Mouse (Mus musculus) CH12.LX (cell line): Measurements from ENCODE around the gene Rassf8. TPM values are rescaled to one million over a fixed set of nuclear protein-coding genes. Genes with fewer than 3 reads are reported as not detected.

Experiments used
- DNase-seq: peaks from one replicate; pipeline ENCODE4 v3.0.0-alpha.2; 2013; ENCODE audit errors: extremely low read depth
- H3K27ac ChIP-seq: 2 replicates; pipeline ENCODE4 v1.5.1; 2012; ENCODE audit warnings: low read depth, mild to moderate bottlenecking, control low read depth, moderate library complexity; ENCODE audit not compliant: insufficient read depth
- H3K27me3 ChIP-seq: replicated peaks from 2 replicates; pipeline ENCODE3; 2012; ENCODE audit warnings: inconsistent platforms
- H3K36me3 ChIP-seq, 2 experiments: replicated peaks in 1 of 2; 2 replicates each; pipeline versions ENCODE3 to v1.6.1; 2012; ENCODE audit warnings: inconsistent platforms in 1 of 2, low read length in 1 of 2, mild to moderate bottlenecking in 1 of 2, mixed read lengths in 1 of 2, moderate library complexity in 1 of 2; ENCODE audit not compliant: control insufficient read depth in 1 of 2, insufficient read depth in 1 of 2
- H3K4me1 ChIP-seq, 2 experiments: 2 replicates each; pipeline ENCODE4 v1.6.1; 2012; ENCODE audit warnings: inconsistent platforms in 1 of 2, moderate library complexity in 1 of 2; ENCODE audit not compliant: insufficient read depth in 2 of 2, control insufficient read depth in 1 of 2
- H3K4me2 ChIP-seq: 2 replicates; pipeline ENCODE4 v1.6.1; 2012; ENCODE audit warnings: low read depth, mild to moderate bottlenecking, control low read depth; ENCODE audit not compliant: poor library complexity, insufficient read depth, severe bottlenecking
- H3K4me3 ChIP-seq, 3 experiments: fragments of 150-350 bp in 1 of 3; sonication (generic) in 1 of 3; replicated peaks in 1 of 3; 2 replicates each; pipeline versions ENCODE3 to v1.5.1; 2011 to 2012; ENCODE audit warnings: low read depth in 2 of 3, low read length in 2 of 3, mild to moderate bottlenecking in 2 of 3, moderate library complexity in 2 of 3, control low read depth in 1 of 3, improper control_type of control experiment in 1 of 3, inconsistent platforms in 1 of 3, mixed read lengths in 1 of 3; ENCODE audit not compliant: poor library complexity in 1 of 3
- H3K79me2 ChIP-seq: replicated peaks from 2 replicates; pipeline ENCODE4 v1.6.1; 2012; ENCODE audit warnings: mild to moderate bottlenecking, moderate library complexity; ENCODE audit not compliant: control insufficient read depth, poor library complexity, insufficient read depth, severe bottlenecking; ENCODE audit errors: extremely low read depth
- H3K9ac ChIP-seq: 2 replicates; pipeline ENCODE4 v1.6.1; 2012; ENCODE audit warnings: low read depth, mild to moderate bottlenecking, control low read depth, moderate library complexity; ENCODE audit not compliant: insufficient read depth
- H3K9me3 ChIP-seq: replicated peaks from 2 replicates; pipeline ENCODE3; 2012; ENCODE audit warnings: low read length, inconsistent platforms, mixed read lengths
- BHLHE40 ChIP-seq: IDR thresholded peaks from 2 replicates; pipeline ENCODE4 v1.6.1; 2011; ENCODE audit warnings: mild to moderate bottlenecking, low read depth, low read length, improper control_type of control experiment
- CHD1 ChIP-seq: IDR thresholded peaks from 2 replicates; pipeline ENCODE4 v1.6.1; 2012; ENCODE audit warnings: low read depth, low read length, improper control_type of control experiment, inconsistent platforms
- CHD2 ChIP-seq: IDR thresholded peaks from 2 replicates; pipeline ENCODE4 v1.6.1; 2011; ENCODE audit warnings: low read length, improper control_type of control experiment
- CTCF ChIP-seq, 2 experiments: IDR thresholded peaks in 1 of 2; conservative IDR thresholded peaks in 1 of 2; 2 replicates each; pipeline ENCODE4 v1.5.1; 2011 to 2012; ENCODE audit warnings: low read depth in 2 of 2, low read length in 2 of 2, improper control_type of control experiment in 1 of 2, inconsistent platforms in 1 of 2, mild to moderate bottlenecking in 1 of 2, moderate library complexity in 1 of 2
- EP300 ChIP-seq: IDR thresholded peaks from 2 replicates; pipeline ENCODE4 v1.6.1; 2011; ENCODE audit warnings: low read length, improper control_type of control experiment
- GABPA ChIP-seq: IDR thresholded peaks from 2 replicates; pipeline ENCODE4 v1.6.1; 2012; ENCODE audit warnings: low read depth, low read length, improper control_type of control experiment, inconsistent platforms; ENCODE audit not compliant: insufficient replicate concordance
- HCFC1 ChIP-seq: IDR thresholded peaks from 2 replicates; pipeline ENCODE4 v1.6.1; 2012; ENCODE audit warnings: low read depth, mild to moderate bottlenecking, inconsistent platforms, low read length, improper control_type of control experiment
- IRF4 ChIP-seq: IDR thresholded peaks from 2 replicates; pipeline ENCODE4 v1.6.1; 2014; ENCODE audit warnings: low read depth, mild to moderate bottlenecking, inconsistent platforms, low read length, improper control_type of control experiment
- KAT2A ChIP-seq: IDR thresholded peaks from 2 replicates; pipeline ENCODE4 v1.6.1; 2012; ENCODE audit warnings: low read length, improper control_type of control experiment, inconsistent platforms; ENCODE audit not compliant: insufficient replicate concordance
- MAFK ChIP-seq: IDR thresholded peaks from 2 replicates; pipeline ENCODE4 v1.6.1; 2011; ENCODE audit warnings: low read length, improper control_type of control experiment; ENCODE audit not compliant: insufficient replicate concordance
- MAX ChIP-seq: IDR thresholded peaks from 2 replicates; pipeline ENCODE4 v1.6.1; 2011; ENCODE audit warnings: low read length, improper control_type of control experiment
- MAZ ChIP-seq: IDR thresholded peaks from 2 replicates; pipeline ENCODE4 v1.6.1; 2012; ENCODE audit warnings: low read depth, mild to moderate bottlenecking, inconsistent platforms, low read length, improper control_type of control experiment, moderate library complexity
- MEF2A ChIP-seq: IDR thresholded peaks from 2 replicates; pipeline ENCODE4 v1.6.1; 2014; ENCODE audit warnings: low read depth, mild to moderate bottlenecking, inconsistent platforms, low read length, improper control_type of control experiment, borderline replicate concordance
- MXI1 ChIP-seq: IDR thresholded peaks from 2 replicates; pipeline ENCODE4 v1.6.1; 2011; ENCODE audit warnings: mild to moderate bottlenecking, low read depth, low read length, improper control_type of control experiment
- NELFE ChIP-seq: IDR thresholded peaks from 2 replicates; pipeline ENCODE4 v1.6.1; 2011; ENCODE audit warnings: low read depth, low read length, improper control_type of control experiment
- NRF1 ChIP-seq: IDR thresholded peaks from 2 replicates; pipeline ENCODE4 v1.6.1; 2014; ENCODE audit warnings: low read depth, mild to moderate bottlenecking, inconsistent platforms, low read length, improper control_type of control experiment, moderate library complexity
- PAX5 ChIP-seq: IDR thresholded peaks from 2 replicates; pipeline ENCODE4 v1.6.1; 2012; ENCODE audit warnings: low read length, inconsistent platforms, mixed read lengths
- POLR2A ChIP-seq: IDR thresholded peaks from 2 replicates; pipeline ENCODE4 v1.6.1; 2011; ENCODE audit warnings: low read depth, mild to moderate bottlenecking, improper control_type of control experiment, low read length
- POLR2AphosphoS2 ChIP-seq: IDR thresholded peaks from 2 replicates; pipeline ENCODE4 v1.6.1; 2011; ENCODE audit warnings: low read depth, low read length, improper control_type of control experiment
- RAD21 ChIP-seq: IDR thresholded peaks from 2 replicates; pipeline ENCODE4 v1.6.1; 2011; ENCODE audit warnings: low read depth, mild to moderate bottlenecking, low read length, improper control_type of control experiment, moderate library complexity
- RCOR1 ChIP-seq: conservative IDR thresholded peaks from 2 replicates; pipeline ENCODE4 v1.6.1; 2012; ENCODE audit warnings: low read depth, mild to moderate bottlenecking, inconsistent platforms, low read length, improper control_type of control experiment
- SIN3A ChIP-seq: IDR thresholded peaks from 2 replicates; pipeline ENCODE4 v1.6.1; 2012; ENCODE audit warnings: low read length, improper control_type of control experiment, inconsistent platforms
- SMC3 ChIP-seq: IDR thresholded peaks from 2 replicates; pipeline ENCODE4 v1.6.1; 2011; ENCODE audit warnings: low read depth, low read length, improper control_type of control experiment
- TCF12 ChIP-seq: IDR thresholded peaks from 2 replicates; pipeline ENCODE4 v1.6.1; 2014; ENCODE audit warnings: low read depth, mild to moderate bottlenecking, inconsistent platforms, low read length, improper control_type of control experiment
- UBTF ChIP-seq: IDR thresholded peaks from 2 replicates; pipeline ENCODE4 v1.6.1; 2012; ENCODE audit warnings: low read depth, mild to moderate bottlenecking, inconsistent platforms, low read length, improper control_type of control experiment, moderate library complexity
- ZC3H11A ChIP-seq: IDR thresholded peaks from 2 replicates; pipeline ENCODE4 v1.6.1; 2012; ENCODE audit warnings: low read depth, mild to moderate bottlenecking, inconsistent platforms, low read length, improper control_type of control experiment
- ZKSCAN1 ChIP-seq: IDR thresholded peaks from 2 replicates; pipeline ENCODE4 v1.6.1; 2012; ENCODE audit warnings: low read depth, inconsistent platforms, low read length, improper control_type of control experiment, borderline replicate concordance
- ZMIZ1 ChIP-seq: IDR thresholded peaks from 2 replicates; pipeline ENCODE4 v1.6.1; 2012; ENCODE audit warnings: low read depth, mild to moderate bottlenecking, inconsistent platforms, low read length, improper control_type of control experiment
- ZNF384 ChIP-seq: IDR thresholded peaks from 2 replicates; pipeline ENCODE4 v1.6.1; 2012; ENCODE audit warnings: low read depth, low read length, improper control_type of control experiment, inconsistent platforms
- dilution Hi-C: fragments of 300-500 bp; cut with MboI; formaldehyde crosslinking; loops from 2 replicates; pipeline ENCODE4 v1.14.3; 2020; ENCODE audit warnings: low sequenced_read_pairs; ENCODE audit not compliant: extremely low pct_unique_long_range_greater_than_20kb, extremely low pct_ligation_motif_present
- in situ Hi-C: fragments of 300-500 bp; cut with MboI; formaldehyde crosslinking; loops from 3 replicates; pipeline ENCODE4 v1.14.3; 2019; ENCODE audit warnings: low sequenced_read_pairs, low pct_ligation_motif_present, low pct_unique_long_range_greater_than_20kb, mixed read lengths
- polyA plus RNA-seq: library from polyadenylated mRNA; unstranded; fragments of >175 nt; gene quantifications from 2 replicates; pipeline ENCODE4 v1.2.1, GENCODE M21; 2012; ENCODE audit warnings: low read depth; ENCODE audit not compliant: insufficient read length
- total RNA-seq, 2 experiments: library from RNA; depleted of rRNA; stranded (reverse); fragments of 300-350 nt in 1 of 2; fragments of >200 nt in 1 of 2; gene quantifications; 2 replicates each; pipeline ENCODE4 v1.2.3; 2012 to 2014

The Rassf8 gene
- total and polyA plus RNA-seq, 3 experiments, result 0.34 to 0.59 (median 0.48) TPM

DNA sequence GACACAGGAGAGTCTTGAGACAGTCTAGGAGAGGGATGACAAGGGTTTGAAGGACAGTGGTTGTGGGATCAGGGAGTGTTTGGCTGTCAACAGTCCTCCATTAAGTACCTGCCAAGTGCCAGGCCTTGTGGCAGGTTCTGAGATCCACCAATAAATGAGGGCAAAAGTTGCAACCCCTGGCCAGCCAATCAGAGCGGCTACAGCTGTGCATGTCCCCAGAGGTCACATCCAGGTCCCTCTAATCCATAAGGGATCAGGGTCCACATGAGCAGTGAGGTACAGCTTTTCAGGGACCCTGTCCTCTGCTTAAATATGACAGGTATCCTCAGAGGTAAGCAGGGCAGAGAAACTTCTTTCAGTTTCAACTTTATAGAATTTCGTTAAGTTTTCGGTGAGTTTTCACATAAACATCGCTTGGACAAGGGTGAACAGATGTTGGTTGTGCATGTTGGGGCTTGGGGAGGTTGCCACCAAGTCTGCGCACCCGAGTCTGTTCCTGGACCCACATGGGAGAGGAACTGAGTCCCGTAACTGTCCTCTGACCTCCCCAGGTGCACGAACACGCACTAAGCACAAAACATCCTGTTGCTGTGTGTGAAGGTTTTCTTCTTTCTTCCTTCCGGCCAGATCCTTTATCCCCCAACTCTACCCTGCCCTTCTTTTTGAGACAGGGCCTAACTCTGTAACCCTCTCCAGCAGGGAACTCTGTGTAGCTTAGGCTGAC, 107.0 kb downstream of the Rassf8 start:
- TF ChIP-seq MAFK (no peak), HCFC1 (no peak), POLR2A (peak; percentile 29; the same call in 1 of the 2 replicates), CTCF (conservative IDR thresholded peaks at IDR 0.05 in 1 of 2, IDR thresholded peaks at IDR 0.05 in 1 of 2; ENCODE audit: low read depth in 2 of 2, low read length in 2 of 2) (no peak), UBTF (no peak), EP300 (peak; percentile 48; the same call in 1 of the 2 replicates), ZKSCAN1 (no peak), SMC3 (no peak), MAX (no peak), PAX5 (no peak), POLR2AphosphoS2 (no peak), CHD2 (no peak), KAT2A (no peak), BHLHE40 (peak; percentile 43; the same call in 1 of the 2 replicates), RCOR1 (no peak), ZNF384 (no peak), IRF4 (0 out of 2 replicates have a peak, but pooled peaks have one; percentile 36), TCF12 (peak; percentile 63; the same call in 1 of the 2 replicates), SIN3A (no peak), NELFE (no peak), CHD1 (no peak), MAZ (no peak)
- Histone ChIP-seq H3K36me3 (peaks cover 2 to 32% of the 10 kb centered on the region in 2 experiments), H3K27ac (peak overlapping the region; percentile 23), H3K9ac (peak overlapping the region; percentile 1; the same call in 1 of the 2 replicates), H3K4me1 (peaks cover 30 to 89% of the 10 kb centered on the region in 2 experiments), H3K27me3 (no peaks in the 10 kb centered on the region), H3K4me2 (peak overlapping the region; percentile 33), H3K79me2 (peaks cover 10% of the 10 kb centered on the region), H3K4me3 (no peak overlapping the region), H3K9me3 (no peaks in the 10 kb centered on the region)
- DNase-seq, result peak; percentile 39
- in situ Hi-C loops, result no loop called here
- dilution Hi-C loops, result no loop called here

DNA sequence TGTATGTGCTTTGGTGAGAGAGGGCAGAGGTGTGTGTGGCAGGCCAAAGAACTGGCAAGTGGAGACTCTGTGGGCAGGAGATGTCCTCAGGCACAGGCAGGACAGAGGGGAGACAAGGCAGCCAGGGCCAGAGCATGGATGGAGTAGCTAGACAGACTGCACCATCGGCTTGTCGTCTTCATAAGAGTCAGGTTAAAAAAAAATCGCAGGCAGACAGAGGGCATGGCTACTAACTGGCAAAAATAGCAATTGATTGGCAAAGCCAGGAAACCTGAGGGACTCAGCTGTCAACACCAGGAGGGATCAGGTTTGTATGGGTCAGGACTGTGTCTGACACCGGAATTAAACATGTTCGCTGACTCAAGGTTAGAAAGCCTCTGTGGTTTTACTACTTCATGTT, 108.2 kb downstream of the Rassf8 start:
- peaks cover 15% of the 10 kb centered on the region for H3K79me2 ChIP-seq
- H3K4me1 ChIP-seq, result peaks cover 32 to 99% of the 10 kb centered on the region in 2 experiments
- peaks cover 2 to 38% of the 10 kb centered on the region in 2 experiments for H3K36me3 ChIP-seq
- in situ Hi-C loops (loop anchor here (5.0 kb wide), 1 partner anchor 38 kb away; no protein-coding TSS in a partner anchor), dilution Hi-C loops (no loop called here)
- no peak overlapping the region for H3K4me3 ChIP-seq
- H3K27me3 ChIP-seq, result no peaks in the 10 kb centered on the region
- peak; percentile 30 for DNase-seq
- H3K9ac ChIP-seq, result no peak overlapping the region
- no peak overlapping the region for H3K4me2 ChIP-seq
- no peaks in the 10 kb centered on the region for H3K9me3 ChIP-seq
- H3K27ac ChIP-seq, result peak overlapping the region; percentile 35; the same call in 1 of the 2 replicates
- TF ChIP-seq EP300 (no peak), NRF1 (no peak), RAD21 (no peak), SMC3 (no peak), KAT2A (no peak), ZC3H11A (no peak), MXI1 (no peak), MEF2A (no peak), CTCF (conservative IDR thresholded peaks at IDR 0.05 in 1 of 2, IDR thresholded peaks at IDR 0.05 in 1 of 2; ENCODE audit: low read depth in 2 of 2, low read length in 2 of 2) (no peak), IRF4 (no peak), CHD1 (no peak), RCOR1 (no peak), POLR2AphosphoS2 (no peak), ZMIZ1 (no peak), BHLHE40 (no peak), GABPA (no peak)
